In genomic region chr1:80628054-80628453, GRCm38 (mm10) we compare ENCODE assay signal across 21 mouse cellular contexts.
"Had no signal": no experiment of that assay in that cellular context is flagged by ENCODE, and none has a peak within 500 bp of the region (broad histone marks: within the 10 kb centered on the region; RNA-seq: fewer than 3 reads in every experiment).

No protein-coding gene starts in this region.

- DNase-seq: kidney, adult 2 months; kidney, postnatal 25 days; layer of hippocampus, postnatal 36 days; liver, embryonic 13.5 days; lung, adult 2 months; lung, postnatal 14 days; lung, postnatal 4 days; right cerebral cortex, postnatal 25 days; thymus, adult 2 months; thymus, postnatal 14 days; thymus, postnatal 4 days had no signal

- H3K27ac ChIP-seq: kidney, postnatal 0 days; left cerebral cortex, adult 2 months; liver, embryonic 13.5 days; midbrain, embryonic 10.5 days; midbrain, embryonic 13.5 days; neural tube, embryonic 13.5 days; stomach, postnatal 0 days had no signal

- H3K4me1 ChIP-seq: liver, embryonic 13.5 days had no signal

- H3K4me3 ChIP-seq: left cerebral cortex, adult 2 months; liver, embryonic 13.5 days; megakaryocyte, embryonic 14.5 days; midbrain, embryonic 10.5 days; midbrain, embryonic 13.5 days; myocyte; neural tube, embryonic 13.5 days had no signal

- ATAC-seq: intestine, postnatal 0 days; midbrain, embryonic 13.5 days; midbrain, embryonic 16.5 days had no signal

- H3K36me3 ChIP-seq: liver, embryonic 13.5 days; midbrain, embryonic 10.5 days; midbrain, embryonic 13.5 days; neural tube, embryonic 13.5 days had no signal

- H3K27me3 ChIP-seq: liver, embryonic 13.5 days; megakaryocyte, embryonic 14.5 days; midbrain, embryonic 13.5 days; neural tube, embryonic 13.5 days had no signal
